Comparison of ENCODE assay signal across 39 mouse cellular contexts in genomic region chr2:86021518-86021917, GRCm38 (mm10). TPM values are rescaled to one million over a fixed set of nuclear protein-coding genes. Genes with fewer than 3 reads are reported as not detected.
"Had no signal": no experiment of that assay in that cellular context is flagged by ENCODE, and none has a peak within 500 bp of the region (broad histone marks: within the 10 kb centered on the region; RNA-seq: fewer than 3 reads in every experiment).

No protein-coding gene starts in this region.

RNA-seq across cellular contexts. Expression of gene Olfr1033, which starts 1.1 kb away (rescaled TPM):
- total RNA-seq: left cerebral cortex, postnatal 10 days; left cerebral cortex, postnatal 14 days; left cerebral cortex, postnatal 25 days; left cerebral cortex, postnatal 36 days; left cerebral cortex, postnatal 4 days had no signal
- polyA plus RNA-seq: limb, embryonic 10.5 days; limb, embryonic 11.5 days; limb, embryonic 12.5 days; macrophage; midbrain, embryonic 10.5 days; midbrain, embryonic 11.5 days; midbrain, embryonic 12.5 days; midbrain, embryonic 13.5 days; midbrain, embryonic 14.5 days; midbrain, embryonic 15.5 days; midbrain, postnatal 0 days; myocyte; neural tube, embryonic 11.5 days; neural tube, embryonic 12.5 days had no signal

RNA-seq across cellular contexts. Expression of gene Olfr1032, which starts 16.2 kb away (rescaled TPM):
- total RNA-seq: left cerebral cortex, postnatal 10 days; left cerebral cortex, postnatal 14 days; left cerebral cortex, postnatal 25 days; left cerebral cortex, postnatal 36 days; left cerebral cortex, postnatal 4 days; liver, adult 2 months; megakaryocyte progenitor cell, adult 5-6 weeks; megakaryocyte, adult 5-6 weeks; megakaryocyte-erythroid progenitor cell, adult 5-6 weeks; midbrain, postnatal 0 days; monocyte, adult 5-6 weeks had no signal
- polyA plus RNA-seq: limb, embryonic 10.5 days; limb, embryonic 11.5 days; limb, embryonic 12.5 days; limb, embryonic 13.5 days; limb, embryonic 14.5 days; limb, embryonic 15.5 days; liver, adult 2 months; liver, embryonic 11.5 days; liver, embryonic 12.5 days; liver, embryonic 13.5 days; liver, embryonic 14.5 days; liver, embryonic 15.5 days; liver, embryonic 16.5 days; lung, adult 2 months; lung, embryonic 14.5 days; lung, embryonic 15.5 days; lung, embryonic 16.5 days; lung, postnatal 0 days; macrophage; midbrain, embryonic 10.5 days; midbrain, embryonic 11.5 days; midbrain, embryonic 12.5 days; midbrain, embryonic 13.5 days; midbrain, embryonic 14.5 days; midbrain, embryonic 15.5 days; midbrain, embryonic 16.5 days; midbrain, postnatal 0 days; myocyte; neural tube, embryonic 11.5 days; neural tube, embryonic 12.5 days had no signal

RNA-seq across cellular contexts. Expression of gene Olfr1034, which starts 24.1 kb away (rescaled TPM):
- total RNA-seq: left cerebral cortex, postnatal 10 days; left cerebral cortex, postnatal 14 days; left cerebral cortex, postnatal 25 days; left cerebral cortex, postnatal 36 days; left cerebral cortex, postnatal 4 days; megakaryocyte progenitor cell, adult 5-6 weeks; megakaryocyte, adult 5-6 weeks; megakaryocyte-erythroid progenitor cell, adult 5-6 weeks; midbrain, postnatal 0 days; monocyte, adult 5-6 weeks had no signal
- polyA plus RNA-seq: limb, embryonic 10.5 days; limb, embryonic 11.5 days; limb, embryonic 12.5 days; limb, embryonic 13.5 days; liver, embryonic 11.5 days; liver, embryonic 12.5 days; liver, embryonic 13.5 days; lung, embryonic 14.5 days; lung, embryonic 15.5 days; lung, embryonic 16.5 days; macrophage; midbrain, embryonic 10.5 days; midbrain, embryonic 11.5 days; midbrain, embryonic 13.5 days; midbrain, embryonic 14.5 days; midbrain, embryonic 15.5 days; midbrain, embryonic 16.5 days; midbrain, postnatal 0 days; myocyte; neural tube, embryonic 11.5 days; neural tube, embryonic 12.5 days had no signal

RNA-seq across cellular contexts. Expression of gene Olfr1031, which starts 31.4 kb away (rescaled TPM):
- total RNA-seq: left cerebral cortex, postnatal 10 days; left cerebral cortex, postnatal 14 days; left cerebral cortex, postnatal 25 days; left cerebral cortex, postnatal 36 days; left cerebral cortex, postnatal 4 days; liver, adult 2 months; megakaryocyte progenitor cell, adult 5-6 weeks; megakaryocyte, adult 5-6 weeks; megakaryocyte-erythroid progenitor cell, adult 5-6 weeks; midbrain, postnatal 0 days; monocyte, adult 5-6 weeks had no signal
- polyA plus RNA-seq: limb, embryonic 10.5 days; limb, embryonic 11.5 days; limb, embryonic 12.5 days; limb, embryonic 13.5 days; limb, embryonic 14.5 days; limb, embryonic 15.5 days; liver, adult 2 months; liver, embryonic 11.5 days; liver, embryonic 12.5 days; liver, embryonic 13.5 days; liver, embryonic 14.5 days; liver, embryonic 15.5 days; liver, embryonic 16.5 days; lung, adult 2 months; lung, embryonic 14.5 days; lung, embryonic 15.5 days; lung, embryonic 16.5 days; lung, postnatal 0 days; macrophage; midbrain, embryonic 10.5 days; midbrain, embryonic 11.5 days; midbrain, embryonic 12.5 days; midbrain, embryonic 13.5 days; midbrain, embryonic 14.5 days; midbrain, embryonic 15.5 days; midbrain, embryonic 16.5 days; midbrain, postnatal 0 days; myocyte; neural tube, embryonic 11.5 days; neural tube, embryonic 12.5 days had no signal

RNA-seq across cellular contexts. Expression of gene Olfr1030, which starts 42.4 kb away (rescaled TPM):
- total RNA-seq: left cerebral cortex, postnatal 10 days; left cerebral cortex, postnatal 14 days; left cerebral cortex, postnatal 25 days; left cerebral cortex, postnatal 36 days; left cerebral cortex, postnatal 4 days; megakaryocyte progenitor cell, adult 5-6 weeks; megakaryocyte, adult 5-6 weeks; megakaryocyte-erythroid progenitor cell, adult 5-6 weeks; midbrain, postnatal 0 days; monocyte, adult 5-6 weeks had no signal
- polyA plus RNA-seq: limb, embryonic 10.5 days; limb, embryonic 11.5 days; limb, embryonic 12.5 days; limb, embryonic 13.5 days; limb, embryonic 14.5 days; limb, embryonic 15.5 days; liver, embryonic 11.5 days; liver, embryonic 12.5 days; liver, embryonic 13.5 days; liver, embryonic 14.5 days; liver, embryonic 15.5 days; liver, embryonic 16.5 days; lung, adult 2 months; lung, embryonic 14.5 days; lung, embryonic 15.5 days; lung, embryonic 16.5 days; lung, postnatal 0 days; macrophage; midbrain, embryonic 10.5 days; midbrain, embryonic 11.5 days; midbrain, embryonic 12.5 days; midbrain, embryonic 13.5 days; midbrain, embryonic 14.5 days; midbrain, embryonic 15.5 days; midbrain, embryonic 16.5 days; midbrain, postnatal 0 days; myocyte; neural tube, embryonic 11.5 days; neural tube, embryonic 12.5 days had no signal
